Mouse (Mus musculus): ENCODE data around the gene Vps35l. TPM values are rescaled to one million over a fixed set of nuclear protein-coding genes. Genes with fewer than 3 reads are reported as not detected.

Vps35l gene
- polyA plus RNA-seq (2015; fragmentation: Nextera tagmentation; extraction: Ambion mirVana) = 46.3 and 49.5 TPM in 2 replicates

GRCm38 (mm10) chr7:118739975-118740531 is at the start of gene Vps35l:
Vps35l (plus strand) TSS chr7:118740226.
- 3% methylated on average over 16 of the region's 16 CpGs for WGBS
- Histone ChIP-seq H3K9me3 (no peaks in the 10 kb centered on the region), H3K4me3 (peak within 1 kb of the TSS; percentile 69), H3K27ac (replicated peaks) (peak within 1 kb of the TSS; percentile 33), H3K27me3 (replicated peaks) (peaks cover 3% of the 10 kb centered on the region; the same call in 1 of the 2 replicates), H3K36me3 (peaks cover 13% of the 10 kb centered on the region), H3K4me2 (peak within 1 kb of the TSS; percentile 83), H3K9ac (peak within 1 kb of the TSS; percentile 76), H3K4me1 (peaks cover 18% of the 10 kb centered on the region)
- peak; percentile 69 for ATAC-seq (ENCODE audit: extremely low read depth, insufficient number of reproducible peaks, low FRiP score, low TSS enrichment)

- no peak overlapping the region for H3K4me2 ChIP-seq
- H3K9ac ChIP-seq = no peak overlapping the region
- H3K4me1 ChIP-seq = no peaks in the 10 kb centered on the region
- H3K36me3 ChIP-seq = peaks cover 90% of the 10 kb centered on the region
- no peaks in the 10 kb centered on the region for H3K9me3 ChIP-seq
- no peak for ATAC-seq (ENCODE audit: extremely low read depth, insufficient number of reproducible peaks, low FRiP score, low TSS enrichment)
- H3K4me3 ChIP-seq = no peak overlapping the region
- H3K27ac ChIP-seq (replicated peaks) = no peak overlapping the region
- 84% methylated on average over 2 of the region's 2 CpGs for WGBS
- peaks cover 16% of the 10 kb centered on the region for H3K27me3 ChIP-seq (replicated peaks)
Observed at GRCm38 (mm10) chr7:118691287-118691686, 48.7 kb upstream of the Vps35l start.

- H3K9me3 ChIP-seq = no peaks in the 10 kb centered on the region
- H3K4me1 ChIP-seq = no peaks in the 10 kb centered on the region
- ATAC-seq (ENCODE audit: extremely low read depth, insufficient number of reproducible peaks, low FRiP score, low TSS enrichment) = no peak
- H3K4me3 ChIP-seq = no peak overlapping the region
- H3K36me3 ChIP-seq = peaks cover 80% of the 10 kb centered on the region
- no peak overlapping the region for H3K4me2 ChIP-seq
- no peak overlapping the region for H3K9ac ChIP-seq
- WGBS = 96% methylated on average over 6 of the region's 6 CpGs
- no peak overlapping the region for H3K27ac ChIP-seq (replicated peaks)
- no peaks in the 10 kb centered on the region for H3K27me3 ChIP-seq (replicated peaks)
Observed at GRCm38 (mm10) chr7:118696146-118696545, 43.9 kb upstream of the Vps35l start.

GRCm38 (mm10) chr7:118697168-118697567 is 42.9 kb upstream of the Vps35l start:
- Histone ChIP-seq H3K4me2 (no peak overlapping the region), H3K27ac (replicated peaks) (no peak overlapping the region), H3K36me3 (peaks cover 77% of the 10 kb centered on the region), H3K4me1 (no peaks in the 10 kb centered on the region), H3K27me3 (replicated peaks) (no peaks in the 10 kb centered on the region), H3K9ac (no peak overlapping the region), H3K9me3 (no peaks in the 10 kb centered on the region), H3K4me3 (no peak overlapping the region)
- whole genome bisulfite sequencing = 66% methylated on average over 4 of the region's 4 CpGs
- no peak for ATAC-seq (ENCODE audit: extremely low read depth, insufficient number of reproducible peaks, low FRiP score, low TSS enrichment)

GRCm38 (mm10) chr7:118698882-118699281 is 41.1 kb upstream of the Vps35l start:
- Histone ChIP-seq H3K27ac (replicated peaks) (no peak overlapping the region), H3K4me3 (no peak overlapping the region), H3K4me2 (no peak overlapping the region), H3K36me3 (peaks cover 69% of the 10 kb centered on the region), H3K4me1 (peaks cover 9% of the 10 kb centered on the region), H3K9me3 (no peaks in the 10 kb centered on the region), H3K27me3 (replicated peaks) (no peaks in the 10 kb centered on the region), H3K9ac (no peak overlapping the region)
- ATAC-seq (ENCODE audit: extremely low read depth, insufficient number of reproducible peaks, low FRiP score, low TSS enrichment) = no peak
- WGBS = 90% methylated on average over 9 of the region's 9 CpGs

- no peak overlapping the region for H3K9ac ChIP-seq
- H3K36me3 ChIP-seq = peaks cover 28% of the 10 kb centered on the region
- WGBS = 85% methylated on average over 15 of the region's 15 CpGs
- no peaks in the 10 kb centered on the region for H3K27me3 ChIP-seq (replicated peaks)
- no peak overlapping the region for H3K27ac ChIP-seq (replicated peaks)
- ATAC-seq (ENCODE audit: extremely low read depth, insufficient number of reproducible peaks, low FRiP score, low TSS enrichment) = no peak
- peak overlapping the region; percentile 91; the same call in 1 of the 2 replicates for H3K4me2 ChIP-seq
- H3K9me3 ChIP-seq = no peaks in the 10 kb centered on the region
- peaks cover 29% of the 10 kb centered on the region for H3K4me1 ChIP-seq
- no peak overlapping the region for H3K4me3 ChIP-seq
Observed at GRCm38 (mm10) chr7:118703144-118703561, 36.9 kb upstream of the Vps35l start.

GRCm38 (mm10) chr7:118704001-118704850 is 35.8 kb upstream of the Vps35l start:
- Histone ChIP-seq H3K27ac (replicated peaks) (peak overlapping the region; percentile 90), H3K36me3 (peaks cover 23% of the 10 kb centered on the region), H3K9me3 (no peaks in the 10 kb centered on the region), H3K4me2 (peak overlapping the region; percentile 91), H3K4me3 (peak overlapping the region; percentile 91), H3K9ac (peak overlapping the region; percentile 91; the same call in 1 of the 2 replicates), H3K4me1 (peaks cover 29% of the 10 kb centered on the region), H3K27me3 (replicated peaks) (no peaks in the 10 kb centered on the region)
- WGBS = 71% methylated on average over 9 of the region's 9 CpGs
- ATAC-seq (ENCODE audit: extremely low read depth, insufficient number of reproducible peaks, low FRiP score, low TSS enrichment) = no peak

GRCm38 (mm10) chr7:118705101-118705961 is 34.7 kb upstream of the Vps35l start, which contains the start of gene Gde1:
Gde1 (minus strand) TSS chr7:118705778.
- WGBS = 0% methylated on average over 59 of the region's 66 CpGs
- Histone ChIP-seq H3K9me3 (no peaks in the 10 kb centered on the region), H3K4me1 (peaks cover 29% of the 10 kb centered on the region), H3K9ac (peak within 1 kb of the TSS; percentile 91), H3K4me3 (peak within 1 kb of the TSS; percentile 91), H3K27ac (replicated peaks) (peak within 1 kb of the TSS; percentile 90), H3K36me3 (peaks cover 21% of the 10 kb centered on the region), H3K4me2 (peak within 1 kb of the TSS; percentile 91), H3K27me3 (replicated peaks) (no peaks in the 10 kb centered on the region)
- ATAC-seq (ENCODE audit: extremely low read depth, insufficient number of reproducible peaks, low FRiP score, low TSS enrichment) = peak; percentile 85

- Histone ChIP-seq H3K9ac (peak overlapping the region; percentile 91), H3K36me3 (peaks cover 17% of the 10 kb centered on the region), H3K4me1 (peaks cover 29% of the 10 kb centered on the region), H3K4me3 (peak overlapping the region; percentile 91), H3K27me3 (replicated peaks) (no peaks in the 10 kb centered on the region), H3K9me3 (no peaks in the 10 kb centered on the region), H3K27ac (replicated peaks) (peak overlapping the region; percentile 90), H3K4me2 (peak overlapping the region; percentile 91)
- ATAC-seq (ENCODE audit: extremely low read depth, insufficient number of reproducible peaks, low FRiP score, low TSS enrichment) = no peak
- 50% methylated on average over 6 of the region's 6 CpGs for WGBS
Observed at GRCm38 (mm10) chr7:118706051-118706450, 34.0 kb upstream of the Vps35l start.

GRCm38 (mm10) chr7:118706488-118706887 is 33.5 kb upstream of the Vps35l start:
- no peak overlapping the region for H3K9ac ChIP-seq
- no peak overlapping the region for H3K27ac ChIP-seq (replicated peaks)
- peaks cover 29% of the 10 kb centered on the region for H3K4me1 ChIP-seq
- ATAC-seq (ENCODE audit: extremely low read depth, insufficient number of reproducible peaks, low FRiP score, low TSS enrichment) = no peak
- H3K4me3 ChIP-seq = no peak overlapping the region
- H3K4me2 ChIP-seq = no peak overlapping the region
- 84% methylated on average over 5 of the region's 5 CpGs for WGBS
- H3K27me3 ChIP-seq (replicated peaks) = no peaks in the 10 kb centered on the region
- no peaks in the 10 kb centered on the region for H3K9me3 ChIP-seq
- H3K36me3 ChIP-seq = peaks cover 16% of the 10 kb centered on the region

- H3K4me3 ChIP-seq = no peak overlapping the region
- H3K4me2 ChIP-seq = no peak overlapping the region
- H3K36me3 ChIP-seq = peaks cover 9% of the 10 kb centered on the region
- H3K27ac ChIP-seq (replicated peaks) = no peak overlapping the region
- ATAC-seq (ENCODE audit: extremely low read depth, insufficient number of reproducible peaks, low FRiP score, low TSS enrichment) = no peak
- no peaks in the 10 kb centered on the region for H3K27me3 ChIP-seq (replicated peaks)
- H3K9ac ChIP-seq = no peak overlapping the region
- WGBS = 66% methylated on average over 2 of the region's 2 CpGs
- H3K9me3 ChIP-seq = no peaks in the 10 kb centered on the region
- H3K4me1 ChIP-seq = peaks cover 32% of the 10 kb centered on the region
Observed at GRCm38 (mm10) chr7:118707216-118707615, 32.8 kb upstream of the Vps35l start.

Data from heart, embryonic 13.5 days (tissue).